Mouse (Mus musculus): ENCODE results near the gene Snx21.

- TF ChIP-seq POLR2A (IDR thresholded peaks at IDR 0.05; ENCODE audit: insufficient read depth, low read depth, low read length) (no peak), CTCF (IDR thresholded peaks at IDR 0.05; ENCODE audit: insufficient read depth, low read depth, low read length) (no peak)
These were observed 21.0 kb downstream of the Snx21 start for GRCm38 (mm10) chr2:164806614-164807013.
